Mouse (Mus musculus) left cerebral cortex, postnatal 14 days (tissue): Measurements from ENCODE around the gene Hmga2. TPM values are rescaled to one million over a fixed set of nuclear protein-coding genes. Genes with fewer than 3 reads are reported as not detected.
A peak's percentile ranks its signal among the peaks of the same experiment; 100 is the strongest.
"Not testable (repeated sequence)": the region's sequence is repeated elsewhere in the genome, so short reads cannot be mapped to it uniquely, and the experiment has no call there.

Experiments used
- DNase-seq, 2 experiments: peaks; one replicate each; pipeline ENCODE4 v3.0.0; 2021 to 2022; ENCODE audit warnings: low spot score in 2 of 2, mixed read lengths in 1 of 2
- intact Hi-C: fragments of 180-260 bp; cut with DNase I; formaldehyde crosslinking; loops from one replicate; pipeline ENCODE4 v1.15.1; 2025
- total RNA-seq, 2 experiments: library from RNA; stranded (reverse); gene quantifications; 2 replicates each; pipeline ENCODE4 v1.2.3; 2021

Gene Hmga2
- total RNA-seq, 2 experiments from 2014 or later = 0.11 TPM; not detected in 1

DNA sequence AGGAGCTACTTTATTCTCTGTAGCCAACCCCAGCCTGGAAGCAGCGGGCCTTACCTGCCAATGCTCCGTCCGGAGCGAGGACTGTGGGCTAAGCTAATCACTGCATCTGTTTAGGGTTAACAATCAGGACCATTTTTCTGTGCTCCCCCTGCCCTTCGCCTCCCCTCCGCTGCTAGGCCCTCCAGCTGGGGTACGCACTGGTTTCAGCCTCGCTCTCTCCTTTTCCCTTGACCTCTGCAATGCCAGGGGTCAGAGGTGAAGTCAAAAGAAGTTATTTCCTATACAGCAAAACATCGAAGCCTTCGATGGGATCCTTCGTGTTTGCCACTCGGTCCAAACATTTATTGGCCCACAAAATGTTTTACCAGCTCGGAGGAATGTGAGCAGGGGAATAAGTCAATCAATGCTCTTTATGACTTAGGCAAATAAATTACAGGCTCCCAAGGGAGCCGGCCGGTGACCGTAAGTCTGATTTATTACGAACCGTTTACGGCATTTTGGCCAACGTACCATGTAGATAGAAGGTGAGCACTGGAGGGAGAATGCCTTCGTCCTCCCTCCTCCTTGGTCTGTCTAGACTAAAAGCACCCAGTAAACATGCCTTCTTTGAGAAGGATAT, 107.0 kb downstream of the Hmga2 start:
- intact Hi-C loops = no loop called here
- DNase-seq = no peak

DNA sequence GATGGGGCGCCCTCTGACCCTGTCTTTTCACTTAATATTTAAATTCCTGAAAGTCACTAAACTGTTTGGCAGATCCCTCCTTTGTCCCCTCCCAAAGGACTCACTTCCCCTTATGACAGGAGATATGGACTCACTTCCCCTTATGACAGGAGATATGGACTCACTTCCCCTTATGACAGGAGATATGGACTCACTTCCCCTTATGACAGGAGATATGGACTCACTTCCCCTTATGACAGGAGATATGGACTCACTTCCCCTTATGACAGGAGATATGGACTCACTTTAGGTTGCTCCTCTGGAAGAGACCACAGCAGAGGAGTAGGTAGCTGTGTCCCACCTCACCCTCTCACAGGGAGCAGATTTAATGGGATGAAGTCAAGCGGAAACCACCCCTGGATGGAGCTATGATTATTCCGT, 110.1 kb downstream of the Hmga2 start:
- intact Hi-C loops, DNase-seq: not testable (repeated sequence)

DNA sequence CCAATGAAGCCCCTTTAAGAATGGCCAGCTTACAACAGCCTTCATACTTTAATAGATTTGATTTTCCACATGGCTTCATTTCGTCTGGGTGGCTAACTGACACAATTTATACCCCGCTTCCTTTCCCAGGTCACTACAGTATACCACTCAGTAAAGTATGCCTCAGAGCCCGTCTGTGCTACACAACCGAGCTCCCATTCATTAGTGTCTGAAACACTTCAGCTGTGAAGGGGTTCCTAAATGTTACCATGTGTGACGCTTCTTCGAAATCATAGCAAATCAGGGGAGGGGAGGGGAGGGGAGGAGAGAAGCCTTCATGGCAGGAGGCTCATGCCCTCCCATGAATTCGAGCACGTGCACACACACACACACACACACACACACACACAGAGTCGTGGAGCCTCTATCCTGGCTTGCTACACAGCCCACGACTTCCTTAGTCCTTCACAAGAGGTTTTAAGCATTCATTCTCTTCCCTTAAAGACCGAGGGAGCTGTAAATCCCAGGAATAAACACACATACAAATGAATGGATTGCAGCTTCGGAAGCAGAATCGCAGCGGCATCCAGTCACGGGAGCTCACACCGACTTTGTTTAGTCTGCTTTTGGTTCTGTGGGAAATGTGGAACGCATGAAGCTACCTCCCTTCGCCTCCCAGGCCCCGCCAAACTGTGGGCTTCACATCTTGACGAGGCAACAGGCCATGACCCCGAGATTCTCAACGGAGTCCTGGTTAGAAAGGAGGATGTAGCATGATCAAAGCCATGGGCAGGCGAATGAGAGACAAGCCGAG, 110.7 kb downstream of the Hmga2 start:
- no peak for DNase-seq
- intact Hi-C loops = no loop called here

DNA sequence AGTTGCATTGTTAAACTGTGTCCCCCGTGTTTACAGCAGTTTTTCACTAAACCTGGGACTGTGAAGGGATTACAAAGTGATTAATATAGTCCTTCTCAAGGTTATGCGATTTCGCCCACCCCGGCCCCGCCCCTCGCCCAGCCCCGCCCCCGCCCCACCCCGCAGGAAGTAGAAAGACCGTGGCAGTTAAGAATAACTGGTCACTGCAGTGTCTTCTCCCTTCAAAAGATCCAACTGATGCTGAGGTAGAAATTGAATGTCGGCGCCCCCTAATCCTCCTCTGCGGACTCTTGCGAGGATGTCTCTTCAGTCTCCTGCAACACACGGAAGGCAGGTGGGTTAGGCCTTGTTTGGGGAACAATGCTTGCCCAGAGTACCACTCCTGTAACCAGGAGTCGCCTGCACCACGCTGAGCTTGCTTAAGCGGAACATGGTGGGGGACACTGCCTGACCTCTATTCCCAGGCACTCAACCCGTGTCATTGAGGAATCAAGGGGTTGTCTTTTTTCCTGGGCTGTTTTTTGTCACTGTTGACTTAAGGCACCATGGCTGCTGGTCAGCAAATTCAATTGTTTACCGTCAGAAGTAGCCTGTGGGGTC, 112.2 kb downstream of the Hmga2 start:
- DNase-seq = no peak
- intact Hi-C loops = no loop called here

DNA sequence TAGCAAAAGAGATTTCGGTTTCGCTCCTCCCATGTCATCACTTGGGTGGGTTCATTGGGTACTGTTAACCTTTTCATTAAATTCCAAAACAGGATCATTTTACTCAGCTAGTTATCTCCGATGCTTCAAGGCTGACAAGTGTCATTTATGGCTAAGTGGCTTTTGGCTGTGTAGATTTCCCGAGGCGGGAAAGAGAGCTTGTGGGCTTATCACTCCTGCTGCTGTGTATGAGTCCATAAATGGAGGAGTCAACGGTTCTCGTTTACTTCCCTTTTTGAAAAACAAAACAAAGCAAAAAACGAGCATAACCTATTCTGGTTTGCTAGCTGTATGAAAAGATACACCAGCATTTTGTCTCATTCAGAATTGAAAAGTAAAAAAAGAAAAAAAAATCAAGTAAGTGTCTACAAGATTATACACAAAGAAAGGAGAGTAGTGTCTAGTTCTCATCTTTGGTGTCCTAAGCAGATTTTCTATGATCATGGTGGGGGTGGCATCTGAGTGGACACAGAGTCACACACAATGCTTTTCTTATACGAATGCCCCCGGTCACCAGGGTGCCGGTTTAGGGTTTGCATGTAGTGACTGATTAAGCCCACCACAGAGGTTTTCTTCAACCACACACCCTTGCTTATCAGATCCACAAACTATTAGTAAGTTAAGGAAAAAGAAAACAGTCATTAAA, 112.8 kb downstream of the Hmga2 start:
- intact Hi-C loops, DNase-seq: not testable (repeated sequence)

DNA sequence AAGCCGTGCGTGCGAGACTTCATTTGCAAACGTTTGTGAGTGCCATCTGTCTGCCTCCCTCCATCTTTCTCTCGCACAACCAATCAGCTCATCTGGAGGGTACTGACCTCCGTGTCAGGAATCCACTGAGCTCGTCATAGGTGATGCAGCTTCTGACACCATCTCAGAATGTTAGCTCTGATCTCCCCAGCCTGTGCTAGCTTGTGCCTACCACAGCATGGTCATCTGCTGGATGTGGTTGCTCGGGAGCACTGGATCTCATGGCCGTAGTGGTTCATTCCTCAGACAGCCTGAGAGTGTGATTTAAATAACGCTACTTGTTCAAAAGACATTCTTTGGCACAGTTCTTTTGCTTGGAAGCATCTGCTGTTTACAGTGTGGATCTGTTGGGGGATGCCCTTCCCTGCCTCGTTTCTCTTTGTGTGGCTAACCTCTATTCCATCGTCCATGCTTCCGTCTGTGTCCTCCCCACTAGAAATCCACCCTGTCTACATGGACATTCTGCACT, 121.7 kb downstream of the Hmga2 start:
- intact Hi-C loops = no loop called here
- no peak for DNase-seq

DNA sequence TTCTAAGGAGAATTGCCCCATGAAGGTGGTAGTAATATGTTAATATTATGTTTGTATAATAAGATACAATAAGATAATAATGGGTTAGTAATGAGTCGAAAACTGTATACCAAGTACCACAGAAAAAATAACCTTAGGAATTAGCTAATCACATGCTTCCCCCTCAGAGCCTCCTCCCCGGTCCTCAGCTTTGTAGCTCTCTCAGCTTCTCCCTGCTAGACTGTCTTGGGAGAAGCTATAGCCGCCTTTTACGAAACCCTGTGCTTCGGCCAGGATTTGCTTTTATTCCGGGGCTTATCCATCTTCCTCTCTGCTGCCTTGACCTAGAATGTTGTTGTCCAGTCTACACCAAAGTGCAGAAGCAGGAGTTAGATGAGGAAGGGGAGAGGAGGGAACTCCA, 130.9 kb downstream of the Hmga2 start:
- DNase-seq = no peak
- intact Hi-C loops = no loop called here

DNA sequence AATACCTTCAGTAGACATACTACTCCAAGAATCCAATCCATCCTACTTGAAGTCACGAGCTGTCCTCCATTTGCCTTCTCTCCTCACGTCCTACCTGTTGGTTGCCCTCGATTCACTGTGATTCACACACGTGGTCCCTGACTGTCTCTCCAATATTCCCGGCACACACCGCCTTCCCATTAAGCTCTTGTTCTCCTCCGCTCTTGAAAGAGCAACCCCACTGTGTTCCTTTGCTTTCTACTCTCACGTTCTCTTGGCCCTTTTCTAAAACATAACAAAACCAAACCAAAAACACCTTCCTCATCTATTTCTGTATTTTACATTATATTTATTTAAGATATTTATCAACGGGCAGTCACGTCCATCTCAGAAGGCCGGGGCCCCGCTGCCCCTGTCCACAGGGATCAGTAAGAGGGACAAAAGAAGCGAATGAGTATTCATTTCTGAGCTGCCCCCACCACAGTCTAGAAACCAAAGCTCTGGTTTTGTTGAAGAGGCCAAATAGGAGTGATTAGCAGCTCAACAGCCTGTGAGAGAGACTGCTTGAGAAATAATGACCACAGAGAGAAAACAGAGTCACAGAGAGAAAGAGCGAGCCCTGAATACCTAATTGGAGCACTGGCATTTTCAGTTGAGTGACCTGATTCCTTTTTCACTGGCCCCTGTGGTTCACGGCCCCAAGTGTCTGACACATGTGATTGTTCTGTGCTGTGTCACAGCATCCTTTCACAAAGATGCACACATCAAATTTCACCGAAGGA, 131.5 kb downstream of the Hmga2 start:
- peak in 1 of 2 experiments; percentile 3 for DNase-seq
- intact Hi-C loops = no loop called here

DNA sequence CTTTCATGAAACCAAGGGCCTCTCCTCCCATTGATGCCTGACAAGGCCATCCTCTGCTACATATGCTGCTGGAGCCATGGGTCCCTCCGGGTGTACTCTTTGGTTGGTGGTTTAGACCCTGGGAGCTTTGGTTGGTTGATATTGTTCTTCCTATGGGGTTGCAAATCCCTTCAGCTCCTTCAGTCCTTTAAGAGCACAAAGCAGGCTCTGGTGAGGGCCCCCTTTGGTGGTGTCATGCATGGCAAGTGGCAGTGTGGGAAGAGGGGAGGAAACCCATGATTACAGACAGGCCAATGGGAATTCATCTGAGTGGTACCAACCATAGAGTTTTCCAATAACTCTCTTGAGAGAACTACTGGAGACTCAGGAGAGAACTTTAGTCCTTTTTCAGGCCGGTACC, 136.4 kb downstream of the Hmga2 start:
- intact Hi-C loops, DNase-seq: not testable (repeated sequence)

DNA sequence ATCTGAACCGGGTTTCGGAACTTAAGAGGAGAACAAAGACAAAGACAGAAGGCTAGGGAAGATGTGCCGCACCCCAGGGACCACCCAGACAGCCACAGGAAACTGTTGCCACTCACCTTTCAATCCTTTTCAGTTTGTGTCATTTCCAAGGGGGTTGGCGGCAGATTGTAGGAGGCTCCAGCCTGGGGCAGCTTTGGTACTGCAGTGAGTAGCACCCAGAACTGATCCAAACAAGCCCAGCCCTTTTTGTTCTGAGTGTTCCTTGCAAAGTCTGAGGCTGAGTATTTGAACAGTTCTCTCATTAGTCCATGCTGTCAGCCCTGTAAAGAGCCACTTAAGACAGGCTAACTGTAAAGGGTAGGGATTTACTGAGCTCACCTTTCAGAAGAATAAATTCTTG, 136.9 kb downstream of the Hmga2 start:
- intact Hi-C loops = no loop called here
- no peak for DNase-seq

DNA sequence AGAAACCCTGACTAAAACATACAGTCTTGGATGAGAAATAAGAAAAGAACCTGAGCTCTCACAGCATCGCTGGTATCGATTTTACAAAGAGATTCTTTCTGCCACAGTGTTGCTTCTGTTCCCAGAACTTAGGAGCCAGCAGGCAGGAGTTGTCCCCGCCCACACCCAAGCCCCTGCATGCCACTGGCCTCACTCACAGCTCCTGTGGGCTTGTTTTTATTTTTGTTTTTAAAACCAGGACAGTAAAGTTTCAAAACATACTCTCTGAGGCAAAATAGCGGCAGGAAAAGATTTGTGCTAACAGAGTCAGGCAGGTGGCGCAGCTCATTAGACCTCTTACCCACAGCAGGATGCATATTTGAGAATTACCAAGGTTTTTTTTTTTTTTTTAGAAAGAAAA, 137.4 kb downstream of the Hmga2 start:
- DNase-seq = no peak
- intact Hi-C loops = no loop called here

DNA sequence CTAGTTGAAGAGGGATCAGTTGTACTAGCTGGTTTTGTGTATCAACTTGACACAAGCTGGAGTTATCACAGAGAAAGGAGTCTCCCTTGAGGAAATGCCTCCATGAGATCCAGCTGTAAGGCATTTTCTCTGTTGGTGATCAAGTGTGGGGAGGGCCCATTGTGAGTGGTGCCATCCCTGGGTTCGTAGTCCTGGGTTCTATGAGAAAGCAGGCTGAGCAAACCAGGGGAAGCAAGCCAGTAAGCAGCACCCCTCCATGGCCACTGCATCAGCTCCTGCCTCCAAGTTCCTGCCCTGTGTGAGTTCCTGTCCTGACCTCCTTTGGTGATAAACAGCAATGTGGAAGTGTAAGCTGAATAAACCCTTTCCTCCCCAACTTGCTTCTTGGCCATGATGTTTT, 137.8 kb downstream of the Hmga2 start:
- intact Hi-C loops, DNase-seq: not testable (repeated sequence)

DNA sequence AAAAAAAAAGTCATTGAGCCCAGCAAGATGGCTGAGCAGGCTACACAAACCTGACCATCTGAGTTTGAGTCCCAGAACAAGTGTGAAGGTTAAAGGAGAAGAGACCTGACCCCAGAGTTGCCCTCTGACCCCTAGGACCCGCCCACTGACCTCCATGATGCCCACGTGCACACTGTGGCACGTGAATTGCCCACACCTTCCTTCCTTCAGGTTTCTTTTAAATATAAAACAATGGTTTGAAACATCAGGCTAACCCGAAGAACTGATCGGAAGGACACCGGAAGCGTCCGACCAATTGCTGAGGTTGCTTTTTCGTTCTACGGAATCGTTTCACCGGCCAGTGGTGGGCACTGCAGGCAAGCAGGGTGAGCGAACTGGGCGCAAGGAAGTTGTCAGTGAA, 148.3 kb downstream of the Hmga2 start:
- DNase-seq = no peak
- intact Hi-C loops = no loop called here

DNA sequence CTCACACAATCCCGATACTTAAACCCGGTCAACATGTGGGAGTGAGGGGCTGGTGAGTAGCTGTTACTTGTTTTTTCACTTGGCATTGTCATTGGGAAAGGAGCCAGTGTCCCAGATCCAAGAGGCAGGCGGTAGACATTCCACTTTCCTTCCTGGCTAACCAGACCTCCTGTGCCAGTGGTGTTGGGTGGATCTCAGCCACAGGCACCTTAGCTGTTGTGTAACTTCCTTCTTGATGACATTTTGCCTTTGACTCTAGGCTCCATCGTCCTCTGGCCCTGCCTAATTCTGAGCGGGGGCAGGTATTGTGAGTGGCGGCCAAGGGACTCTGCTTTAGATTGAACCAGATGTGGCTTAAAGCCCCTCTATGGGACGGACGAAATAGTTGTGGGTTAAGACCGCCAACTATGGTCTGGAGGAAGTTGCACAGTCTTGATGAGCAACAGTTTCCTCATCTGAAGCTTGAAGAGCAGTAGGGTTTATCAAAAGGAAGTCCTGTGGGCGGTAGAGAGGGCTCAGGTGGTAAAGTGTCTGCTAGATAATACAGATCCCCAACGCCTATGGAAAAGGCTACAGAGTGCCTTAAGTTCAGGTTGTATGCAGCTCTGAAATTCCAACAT, 152.6 kb downstream of the Hmga2 start:
- intact Hi-C loops = no loop called here
- no peak for DNase-seq

DNA sequence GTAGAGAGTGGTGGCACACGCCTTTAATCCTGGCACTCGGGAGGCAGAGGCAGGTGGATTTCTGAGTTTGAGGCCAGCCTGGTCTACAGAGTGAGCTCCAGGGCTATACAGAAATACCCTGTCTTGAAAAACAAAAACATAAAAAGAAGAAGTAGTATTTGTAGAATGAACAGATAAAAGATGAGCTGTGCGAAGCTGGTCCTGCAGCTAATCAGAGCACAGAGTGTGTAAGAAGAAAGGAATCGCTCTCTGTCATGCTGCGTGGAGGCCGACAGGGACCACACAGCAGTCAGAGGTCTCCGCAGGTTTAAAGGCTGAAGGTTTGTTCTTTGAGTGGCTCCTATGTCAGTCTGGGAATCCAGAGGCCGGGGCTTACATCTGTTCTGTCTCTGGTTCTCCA, 153.5 kb downstream of the Hmga2 start:
- intact Hi-C loops = no loop called here
- DNase-seq = no peak

DNA sequence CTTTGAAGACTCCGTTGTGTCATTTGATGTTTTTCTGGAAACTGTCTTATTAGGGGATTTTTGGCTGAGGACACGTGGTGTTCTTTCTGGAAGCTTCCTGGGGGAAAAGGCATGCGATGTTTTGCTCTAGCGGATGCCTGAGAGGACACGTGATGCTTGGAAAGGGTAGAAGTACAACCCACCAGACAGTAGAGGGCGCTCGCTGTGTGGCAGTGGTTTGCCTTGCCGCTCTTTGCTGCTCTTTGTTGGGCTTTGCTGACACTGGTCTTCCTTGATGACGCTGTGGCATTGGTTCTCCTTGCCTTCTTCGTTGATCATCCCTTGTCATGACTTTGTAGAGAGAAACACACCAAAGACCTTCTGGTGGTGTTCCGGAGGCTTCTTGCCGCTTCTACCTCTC, 156.7 kb downstream of the Hmga2 start:
- DNase-seq = no peak
- intact Hi-C loops = no loop called here
